Mouse (Mus musculus) hindlimb bud, embryonic 11.5 days (tissue): ENCODE measurements around the gene Mcoln3.

Experiments used
- DNase-seq: peaks from one replicate; pipeline ENCODE4 v3.0.0-alpha.2; 2012; ENCODE audit warnings: low read depth, low spot score; ENCODE audit errors: extremely low spot score

Gene Mcoln3

GRCm38 (mm10) chr3:146127205-146127604 is 10.0 kb downstream of the Mcoln3 start:
- DNase-seq, result no peak

- DNase-seq, result no peak
These were observed 17.6 kb downstream of the Mcoln3 start for GRCm38 (mm10) chr3:146134834-146135233.

DNA sequence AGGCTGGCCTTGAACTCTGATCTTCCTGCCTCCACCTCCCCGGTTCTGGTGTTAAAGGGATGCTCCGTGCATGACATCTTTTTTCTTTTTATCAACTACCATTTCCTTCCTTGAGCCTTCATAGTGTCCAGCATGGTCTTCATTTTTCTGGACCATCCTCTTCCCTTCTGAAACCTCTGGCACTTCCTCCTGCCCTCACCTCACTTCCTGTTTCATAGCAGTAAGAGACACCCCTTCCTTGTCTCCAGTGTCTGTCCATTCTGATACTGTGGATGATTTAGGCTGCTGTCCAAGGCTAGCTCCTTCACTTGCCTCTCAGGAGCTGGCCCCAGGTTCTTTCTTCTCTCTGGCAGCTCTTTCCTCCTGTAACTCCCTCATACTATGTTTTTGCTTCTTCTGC is 18.2 kb downstream of the Mcoln3 start:
- no peak for DNase-seq

DNA sequence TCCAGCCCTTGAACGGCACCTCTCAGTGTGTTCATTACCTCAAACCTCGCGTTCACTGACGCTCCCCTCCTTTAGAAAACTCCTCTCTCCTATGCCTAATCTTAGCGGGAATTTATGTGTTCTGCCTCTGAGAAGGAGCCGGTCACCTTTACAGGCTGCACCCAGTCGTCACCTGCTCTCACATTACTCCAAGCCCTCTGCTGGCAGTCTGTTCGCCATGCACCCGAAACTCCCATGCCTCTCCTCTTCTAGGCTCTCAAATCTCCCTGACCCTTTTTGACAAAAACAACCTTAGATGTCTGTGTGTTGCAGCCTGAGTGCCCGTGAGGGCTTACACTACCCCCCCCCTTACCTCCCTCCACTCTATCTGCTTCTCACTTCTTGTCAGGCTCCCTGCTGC is 19.2 kb downstream of the Mcoln3 start:
- no peak for DNase-seq

DNA sequence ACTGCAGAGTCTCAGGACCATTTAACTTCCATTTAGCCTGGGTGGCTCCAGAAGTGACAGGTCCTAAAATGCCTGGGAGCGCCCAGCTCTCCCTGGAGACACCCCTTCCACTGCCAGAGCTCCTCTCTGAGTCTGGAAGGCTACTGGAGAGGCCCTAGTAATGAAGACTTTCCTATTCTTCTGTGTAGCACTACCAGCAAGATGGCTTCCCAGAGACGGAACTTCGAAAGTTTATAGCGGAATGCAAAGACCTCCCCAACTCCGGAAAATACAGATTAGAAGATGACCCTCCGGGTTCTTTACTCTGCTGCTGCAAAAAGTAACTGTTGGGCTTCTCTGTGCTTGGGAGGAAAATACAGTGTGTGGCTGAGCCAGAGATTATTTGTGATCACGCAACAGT is 23.0 kb downstream of the Mcoln3 start:
- no peak for DNase-seq

DNA sequence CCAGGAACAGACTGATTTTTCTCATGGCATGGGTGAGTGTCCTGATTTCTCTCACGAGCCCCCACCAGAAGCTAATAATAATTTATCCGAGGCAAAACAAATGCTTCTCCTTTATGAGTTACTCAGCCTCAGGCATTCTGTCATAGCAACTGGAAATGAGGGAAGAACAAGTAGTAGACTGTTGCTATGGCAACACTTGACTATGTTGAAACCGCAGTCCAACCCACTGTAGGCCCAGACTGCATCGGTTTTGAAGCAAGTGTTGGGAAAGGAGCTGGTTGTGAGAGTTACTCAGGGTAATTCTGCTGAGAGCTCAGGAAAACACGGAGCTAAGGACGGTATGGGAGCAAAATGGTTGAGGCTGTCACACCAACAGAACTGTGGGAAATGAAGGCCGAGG is 25.3 kb downstream of the Mcoln3 start:
- no peak for DNase-seq

GRCm38 (mm10) chr3:146145501-146145900 is 28.3 kb downstream of the Mcoln3 start:
- no peak for DNase-seq

DNA sequence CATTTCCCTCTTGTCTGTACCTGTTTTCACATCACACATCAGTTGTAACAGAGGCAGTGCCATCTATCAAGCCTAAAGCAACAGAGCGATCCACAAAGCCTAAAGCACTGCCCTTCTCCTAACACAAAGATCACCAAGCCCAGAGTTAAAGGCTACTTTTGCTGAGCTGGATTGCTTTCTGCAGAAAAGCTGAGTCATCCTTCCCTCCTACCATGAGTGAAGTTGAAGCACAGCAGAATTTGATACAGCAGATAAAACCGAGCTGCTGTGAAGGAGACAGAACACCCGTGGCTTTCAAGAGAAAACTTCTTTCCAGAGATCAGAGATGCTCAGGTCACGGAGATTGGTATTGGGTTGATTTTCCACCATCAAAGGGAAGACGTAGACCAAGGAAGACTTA is 28.9 kb downstream of the Mcoln3 start:
- DNase-seq, result no peak

GRCm38 (mm10) chr3:146149156-146150057 is 32.2 kb downstream of the Mcoln3 start, which contains the start of gene Mcoln2:
Gene Mcoln2 (plus strand): TSS chr3:146149833.
- DNase-seq, result no peak

DNA sequence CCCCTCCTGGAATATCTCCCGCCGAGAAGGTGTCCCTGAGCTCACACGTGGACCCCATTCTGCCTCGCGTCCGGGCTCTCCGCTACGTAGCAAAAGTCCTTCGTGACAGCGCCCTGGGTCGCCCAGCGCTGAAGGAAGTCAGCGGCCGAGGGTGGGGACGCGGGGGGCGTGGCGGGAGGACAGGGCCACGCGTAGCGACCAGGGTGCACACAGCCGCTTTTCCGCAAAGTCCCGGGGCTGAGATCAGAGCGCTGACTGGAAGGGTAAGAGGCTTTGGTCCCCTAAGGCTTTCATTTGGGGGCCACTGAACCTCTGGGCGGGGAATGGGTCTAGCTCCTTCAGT is 32.8 kb downstream of the Mcoln3 start:
- DNase-seq, result no peak

DNA sequence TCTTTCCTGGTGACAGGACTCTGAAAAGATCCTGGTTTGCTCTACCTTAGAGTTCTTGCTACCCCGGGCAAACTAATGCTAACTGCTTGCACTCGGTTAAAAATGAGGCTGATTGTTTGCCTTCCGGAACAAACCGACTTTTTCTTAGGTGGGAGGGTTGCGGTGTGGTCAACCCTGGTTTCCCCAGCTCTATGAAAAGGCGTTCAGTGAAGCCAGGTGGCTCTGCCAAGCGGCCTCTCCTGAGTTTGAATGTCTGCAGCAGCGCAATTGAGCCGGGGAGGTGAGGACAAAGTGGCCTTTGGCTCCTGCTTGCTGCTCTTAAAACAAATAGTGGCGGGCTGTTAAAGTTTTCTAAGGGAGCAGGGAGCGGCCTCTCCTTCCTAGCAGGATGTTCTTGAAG is 33.3 kb downstream of the Mcoln3 start:
- no peak for DNase-seq

GRCm38 (mm10) chr3:146151328-146151727 is 34.1 kb downstream of the Mcoln3 start:
- DNase-seq, result no peak

GRCm38 (mm10) chr3:146151755-146152154 is 34.5 kb downstream of the Mcoln3 start:
- DNase-seq, result no peak

DNA sequence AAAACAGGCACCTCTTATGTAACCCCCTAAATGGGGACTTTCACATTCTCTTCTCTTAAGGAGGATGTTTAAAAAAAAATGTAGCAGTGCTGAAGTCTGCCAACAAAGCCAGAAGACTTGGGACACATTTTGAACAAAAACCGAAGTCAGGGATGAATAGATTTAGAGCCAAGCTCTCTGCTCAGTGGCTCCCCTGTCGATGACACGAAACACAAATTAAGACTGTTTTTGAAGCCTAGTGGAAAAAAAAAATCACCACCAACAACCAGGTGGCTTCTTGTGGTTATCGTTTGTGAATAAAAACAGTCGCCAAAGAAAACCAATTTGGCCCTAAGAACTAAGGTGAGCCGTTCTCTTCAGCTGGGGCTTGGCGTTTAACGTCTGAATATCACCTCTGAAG is 35.1 kb downstream of the Mcoln3 start:
- no peak for DNase-seq

DNA sequence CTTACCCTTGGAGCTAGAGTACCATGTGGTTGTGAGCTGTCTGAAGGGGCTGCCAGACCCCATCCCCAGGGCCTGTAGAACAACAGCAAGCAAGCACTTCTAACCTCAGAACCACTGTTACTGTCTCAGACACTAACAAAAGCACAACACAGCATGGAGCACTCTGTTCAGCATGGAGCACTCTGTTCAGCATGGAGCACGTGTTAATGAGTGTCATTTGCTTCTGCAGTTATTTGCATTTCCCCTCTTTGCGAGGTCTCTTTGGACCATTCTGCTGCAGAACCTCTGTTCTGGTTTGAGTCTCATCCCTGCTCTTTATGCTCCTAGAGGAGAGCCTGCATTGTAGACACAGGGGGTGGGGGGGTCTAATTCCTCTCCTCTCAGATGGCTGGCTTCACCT is 35.7 kb downstream of the Mcoln3 start:
- DNase-seq, result no peak

DNA sequence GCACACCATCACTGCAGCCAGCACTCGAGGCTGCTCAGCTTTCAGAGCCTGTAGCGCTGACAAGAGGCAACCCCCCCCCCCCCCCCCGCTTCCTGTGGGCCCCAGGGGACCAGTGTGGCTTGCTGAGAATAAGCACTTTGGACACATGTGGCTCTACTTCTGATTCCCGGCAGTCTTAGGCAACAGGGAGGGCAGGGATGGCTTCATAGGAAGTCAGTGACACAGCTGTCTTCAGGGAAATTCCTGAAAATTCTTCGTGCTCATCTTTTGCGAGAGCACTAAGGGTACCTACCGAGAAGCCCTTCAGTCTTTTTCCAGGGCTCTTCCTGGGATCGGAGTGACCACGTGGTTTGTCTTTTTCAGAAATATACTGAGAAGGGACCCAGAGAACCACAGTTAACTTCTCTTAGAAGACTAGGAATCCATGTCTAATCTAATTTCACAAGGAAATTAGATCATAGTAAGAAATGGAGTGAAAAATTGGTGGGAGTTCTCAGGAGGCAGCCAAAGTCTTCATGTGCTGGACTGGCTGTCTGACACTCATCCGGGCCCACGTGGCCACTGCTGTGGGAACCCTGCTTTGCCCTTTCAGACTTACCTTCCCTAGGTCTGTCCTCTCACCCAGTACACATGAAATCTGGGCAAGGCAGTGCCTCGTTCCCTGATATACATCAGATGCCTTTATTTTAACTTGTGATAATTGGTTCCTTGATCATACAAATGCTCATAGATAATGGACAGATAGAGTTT is 36.8 kb downstream of the Mcoln3 start:
- DNase-seq, result no peak

- DNase-seq, result no peak
These were observed 38.7 kb downstream of the Mcoln3 start for GRCm38 (mm10) chr3:146155628-146156576.

- DNase-seq, result no peak
These were observed 39.6 kb downstream of the Mcoln3 start for GRCm38 (mm10) chr3:146156811-146157210.

DNA sequence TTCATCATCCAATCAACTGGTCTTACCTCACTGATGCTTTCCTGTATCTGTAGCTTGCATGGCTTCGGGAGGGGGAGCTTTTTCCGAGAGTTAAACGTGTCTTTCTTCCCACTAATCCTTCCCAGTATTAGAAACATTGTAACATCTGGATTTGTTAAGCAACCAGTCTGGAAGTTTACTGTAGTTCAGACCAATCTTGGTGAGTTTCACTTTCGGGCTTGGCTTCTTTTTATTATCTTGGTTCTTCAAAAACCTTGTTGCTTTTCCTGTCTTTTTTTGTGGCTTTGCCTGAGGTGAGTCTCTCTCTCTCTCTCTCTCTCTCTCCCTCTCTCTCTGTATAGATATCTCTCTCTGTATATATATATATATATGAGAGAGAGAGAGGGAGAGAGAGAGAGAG is 40.8 kb downstream of the Mcoln3 start:
- no peak for DNase-seq

DNA sequence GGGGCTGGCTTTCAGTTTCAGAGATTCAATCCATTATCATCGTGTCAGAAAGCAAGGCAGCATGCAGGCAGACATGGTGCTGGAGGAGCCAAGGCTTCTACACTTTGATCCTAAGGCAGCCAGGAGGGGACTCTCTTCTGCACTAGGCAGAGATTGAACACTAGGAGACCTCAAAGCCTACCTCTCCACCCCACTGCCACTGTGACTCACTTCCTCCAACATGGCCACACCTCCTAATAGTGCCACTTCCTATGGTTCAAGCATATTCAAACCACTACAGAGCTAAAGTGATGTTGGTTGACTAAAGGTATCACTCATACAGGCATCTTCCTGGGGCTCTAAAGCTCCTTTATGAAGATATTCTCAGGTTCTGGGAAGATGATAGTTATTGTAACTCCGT is 42.1 kb downstream of the Mcoln3 start:
- DNase-seq, result no peak

DNA sequence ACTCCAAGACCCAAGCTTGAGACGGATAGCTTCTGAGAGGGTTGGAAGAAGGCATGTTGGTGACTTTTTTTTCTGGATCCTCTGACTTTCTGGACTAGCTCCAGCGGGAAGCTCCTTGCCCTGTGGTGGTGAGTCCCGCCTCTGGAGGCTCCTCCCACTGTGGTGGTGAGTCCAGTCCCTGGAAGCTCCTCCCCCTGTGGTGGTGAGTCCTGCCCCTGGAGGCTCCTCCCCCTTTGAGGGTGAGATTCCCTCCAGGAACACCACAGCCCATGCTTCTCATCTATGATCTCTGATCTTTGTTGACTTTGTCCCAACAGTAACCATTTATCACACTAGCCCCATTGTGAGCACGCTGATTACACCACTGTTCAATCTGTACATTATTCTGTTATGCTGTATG is 44.9 kb downstream of the Mcoln3 start:
- DNase-seq, result no peak
